Mouse (Mus musculus) testis, adult 2 months (tissue): ENCODE measurements around the gene Etv3.

Experiments
- CTCF ChIP-seq: fragments of 200-500 bp; IDR thresholded peaks from 2 replicates; pipeline ENCODE4 v1.5.1; 2012; ENCODE audit warnings: low read depth, mild to moderate bottlenecking, inconsistent platforms, low read length, moderate library complexity; ENCODE audit not compliant: control insufficient read depth, insufficient read depth, insufficient replicate concordance
- POLR2A ChIP-seq: fragments of 200-500 bp; IDR thresholded peaks from 2 replicates; pipeline ENCODE4 v1.6.1; 2012; ENCODE audit warnings: low read depth, mild to moderate bottlenecking, inconsistent platforms, low read length, moderate library complexity; ENCODE audit not compliant: control insufficient read depth

DNA sequence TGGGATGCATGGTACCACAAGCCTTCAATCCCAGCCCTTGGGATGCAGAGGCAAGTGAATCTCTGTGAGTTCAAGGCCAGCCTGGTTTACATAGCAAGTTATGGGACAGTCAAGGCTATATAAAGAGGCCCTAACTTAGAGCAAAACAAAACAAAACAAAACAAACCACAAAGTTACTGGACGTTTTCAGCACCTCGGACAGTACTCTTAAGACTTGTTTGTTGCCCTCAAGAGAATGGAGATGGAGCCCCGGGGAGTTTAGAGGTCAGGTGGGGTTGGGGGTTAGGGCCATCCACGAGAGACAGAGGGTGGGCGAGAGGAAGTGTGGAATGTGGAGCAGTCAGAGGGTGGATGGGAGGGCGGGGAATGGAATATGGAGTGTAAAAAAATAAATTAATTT lies 50.6 kb downstream of the Etv3 start:
- TF ChIP-seq CTCF (no peak), POLR2A (no peak)
